Mouse (Mus musculus) heart, embryonic 11.5 days (tissue): ENCODE data around the gene Dnajb4. TPM values are rescaled to one million over a fixed set of nuclear protein-coding genes. Genes with fewer than 3 reads are reported as not detected.
"Not testable (repeated sequence)": the region's sequence is repeated elsewhere in the genome, so short reads cannot be mapped to it uniquely, and the experiment has no call there.

Experiments used
- ATAC-seq: fragments of 200-750 bp; cut with Nextera tagmentation; replicated peaks from 2 replicates; pipeline ENCODE4 v1.8.0; 2017; ENCODE audit warnings: moderate library complexity; ENCODE audit not compliant: insufficient number of reproducible peaks, low FRiP score, low TSS enrichment
- H3K27ac ChIP-seq: fragments of 300-500 bp; sonication (generic); 2 replicates; pipeline ENCODE4 v1.5.1; 2014; ENCODE audit warnings: mild to moderate bottlenecking, low read depth, low read length
- H3K27me3 ChIP-seq: fragments of 300-500 bp; sonication (generic); 2 replicates; pipeline ENCODE4 v1.6.1; 2014; ENCODE audit warnings: mild to moderate bottlenecking, low read length, mixed read lengths; ENCODE audit not compliant: control insufficient read depth, insufficient read depth
- H3K36me3 ChIP-seq: fragments of 300-500 bp; sonication (generic); 2 replicates; pipeline ENCODE4 v1.6.1; 2014; ENCODE audit warnings: mild to moderate bottlenecking, low read length, moderate library complexity, mixed read lengths; ENCODE audit not compliant: control insufficient read depth, insufficient read depth
- H3K4me1 ChIP-seq: fragments of 300-500 bp; sonication (generic); 2 replicates; pipeline ENCODE4 v1.6.1; 2014; ENCODE audit warnings: low read length; ENCODE audit not compliant: control insufficient read depth, insufficient read depth
- H3K4me2 ChIP-seq: fragments of 300-500 bp; sonication (generic); 2 replicates; pipeline ENCODE4 v1.6.1; 2014; ENCODE audit warnings: mild to moderate bottlenecking, moderate library complexity
- H3K4me3 ChIP-seq: fragments of 300-500 bp; sonication (generic); 2 replicates; pipeline ENCODE4 v1.5.1; 2014; ENCODE audit warnings: low read depth, low read length
- H3K9ac ChIP-seq: fragments of 300-500 bp; sonication (generic); 2 replicates; pipeline ENCODE4 v1.6.1; 2014; ENCODE audit warnings: mild to moderate bottlenecking, low read depth, low read length, moderate library complexity
- H3K9me3 ChIP-seq: fragments of 300-500 bp; sonication (generic); replicated peaks from 2 replicates; pipeline ENCODE4 v1.6.1; 2016; ENCODE audit warnings: low read length; ENCODE audit not compliant: control insufficient read depth
- WGBS: fragments of 180-500 bp; shearing (Covaris S2); extraction: QIAGEN DNeasy Blood & Tissue Kit; methylation state at CpG from one replicate; pipeline ENCODE4 v1.1.7; 2014; ENCODE audit not compliant: insufficient replicate concordance; 5-methylcytosine and 5-hydroxymethylcytosine counted together
- polyA plus RNA-seq: library from polyadenylated mRNA; unstranded; fragments of >200 nt; fragmentation: Nextera tagmentation; extraction: Ambion mirVana; gene quantifications from 2 replicates; pipeline ENCODE4 v1.2.1, GENCODE M21; 2014

The Dnajb4 gene
- polyA plus RNA-seq, 1 experiment from 2014 or later = 46.2 TPM

- H3K4me2 ChIP-seq = no peak overlapping the region
- no peaks in the 10 kb centered on the region for H3K27me3 ChIP-seq
- 68% methylated on average over 3 of the region's 3 CpGs for WGBS
- no peaks in the 10 kb centered on the region for H3K36me3 ChIP-seq
- no peak overlapping the region for H3K27ac ChIP-seq
- H3K4me3 ChIP-seq = no peak overlapping the region
- peaks cover 13% of the 10 kb centered on the region for H3K4me1 ChIP-seq
- H3K9ac ChIP-seq = no peak overlapping the region
- ATAC-seq = no peak
- H3K9me3 ChIP-seq = no peaks in the 10 kb centered on the region
Observed at GRCm38 (mm10) chr3:152142146-152142545, 68.0 kb downstream of the Dnajb4 start.

GRCm38 (mm10) chr3:152139308-152139707 lies 70.8 kb downstream of the Dnajb4 start:
- H3K27ac ChIP-seq, H3K4me2 ChIP-seq, H3K4me1 ChIP-seq, H3K27me3 ChIP-seq, ATAC-seq, H3K4me3 ChIP-seq, H3K36me3 ChIP-seq, H3K9ac ChIP-seq, H3K9me3 ChIP-seq: not testable (repeated sequence)
- WGBS = 88% methylated on average over 3 of the region's 3 CpGs

DNA sequence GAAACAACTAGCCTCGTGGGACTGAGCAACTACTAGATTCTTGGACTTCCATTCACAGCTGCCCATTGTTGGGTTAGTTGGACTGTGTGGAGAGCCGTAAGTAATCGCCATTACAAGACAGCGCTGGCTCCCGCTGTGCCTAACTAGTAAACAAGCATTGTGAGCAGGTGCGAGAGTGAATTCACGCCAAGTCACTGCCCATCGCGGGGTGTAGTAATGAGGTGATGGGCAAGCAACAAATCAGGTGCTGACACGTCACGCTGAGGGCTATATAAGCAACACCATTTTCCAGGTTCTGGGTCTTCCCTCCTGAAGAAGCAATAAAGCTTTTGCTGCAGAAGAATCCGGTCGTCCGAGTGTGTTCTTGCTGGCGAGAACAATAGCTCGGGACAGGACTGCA lies 74.0 kb downstream of the Dnajb4 start:
- not testable (repeated sequence) for H3K9ac ChIP-seq, H3K4me3 ChIP-seq, H3K9me3 ChIP-seq, H3K4me2 ChIP-seq, H3K36me3 ChIP-seq, H3K27ac ChIP-seq, ATAC-seq, H3K27me3 ChIP-seq
- WGBS = 87% methylated on average over 16 of the region's 16 CpGs
- peaks cover 12% of the 10 kb centered on the region for H3K4me1 ChIP-seq

DNA sequence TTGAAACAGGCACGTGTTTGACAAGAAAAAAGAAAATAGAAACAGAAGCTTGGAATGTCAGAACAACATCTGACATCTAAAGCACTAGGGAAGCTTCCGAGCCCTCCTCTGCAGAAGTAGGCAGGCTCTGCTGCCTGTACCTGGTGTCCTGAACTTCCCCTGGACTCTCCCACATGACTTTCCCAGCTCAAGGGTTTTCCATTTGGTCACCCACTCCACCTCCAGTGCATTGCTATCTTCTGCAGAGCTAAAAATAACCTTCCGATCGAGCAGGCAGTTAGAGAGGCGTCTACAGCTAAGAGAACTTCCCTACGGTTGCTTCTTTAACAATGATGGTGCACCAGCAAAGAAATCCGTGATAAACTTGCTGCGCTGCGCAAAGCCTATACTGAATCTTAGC lies 76.5 kb downstream of the Dnajb4 start:
- ATAC-seq = peak; percentile 80
- Histone ChIP-seq H3K36me3 (no peaks in the 10 kb centered on the region), H3K27me3 (no peaks in the 10 kb centered on the region), H3K9ac (no peak overlapping the region; the same call in 1 of the 2 replicates), H3K4me1 (peaks cover 12% of the 10 kb centered on the region), H3K4me3 (no peak overlapping the region), H3K4me2 (peak overlapping the region; percentile 40), H3K9me3 (no peaks in the 10 kb centered on the region), H3K27ac (peak overlapping the region; percentile 73)
- 26% methylated on average over 9 of the region's 9 CpGs for WGBS

DNA sequence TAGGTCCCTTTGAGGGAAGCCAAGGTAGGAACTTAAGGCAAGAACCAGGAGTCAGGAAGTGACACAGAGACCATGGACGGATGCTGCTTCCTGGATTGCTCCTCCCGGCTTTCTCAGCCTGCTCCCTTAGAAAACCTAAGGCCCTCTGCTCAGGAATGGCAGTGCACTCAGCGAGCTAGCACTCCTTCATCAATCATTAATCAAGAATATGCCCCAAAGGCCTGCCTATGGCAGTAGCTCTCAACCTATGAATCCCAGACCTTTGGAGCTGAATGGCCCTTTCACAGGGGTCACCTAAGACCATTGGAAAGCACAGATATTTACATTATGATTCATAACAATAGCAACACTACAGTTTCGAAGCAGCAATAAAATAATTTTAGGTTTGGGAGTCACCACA lies 79.1 kb downstream of the Dnajb4 start:
- WGBS = 78% methylated on average over 4 of the region's 4 CpGs
- no peak overlapping the region for H3K27ac ChIP-seq

GRCm38 (mm10) chr3:152129426-152129825 lies 80.7 kb downstream of the Dnajb4 start:
- H3K27me3 ChIP-seq, ATAC-seq, H3K4me3 ChIP-seq, H3K4me2 ChIP-seq, H3K36me3 ChIP-seq, H3K9ac ChIP-seq, H3K9me3 ChIP-seq, H3K4me1 ChIP-seq, H3K27ac ChIP-seq: not testable (repeated sequence)
- WGBS = 93% methylated on average over 4 of the region's 4 CpGs

More for the DNA sequence above, 79.1 kb downstream of the Dnajb4 start:
- ATAC-seq = no peak
- Histone ChIP-seq H3K4me1 (peaks cover 6% of the 10 kb centered on the region; the same call in 1 of the 2 replicates), H3K36me3 (no peaks in the 10 kb centered on the region; the same call in 1 of the 2 replicates), H3K4me2 (no peak overlapping the region), H3K9ac (no peak overlapping the region), H3K27me3 (no peaks in the 10 kb centered on the region), H3K4me3 (no peak overlapping the region), H3K9me3 (no peaks in the 10 kb centered on the region)

DNA sequence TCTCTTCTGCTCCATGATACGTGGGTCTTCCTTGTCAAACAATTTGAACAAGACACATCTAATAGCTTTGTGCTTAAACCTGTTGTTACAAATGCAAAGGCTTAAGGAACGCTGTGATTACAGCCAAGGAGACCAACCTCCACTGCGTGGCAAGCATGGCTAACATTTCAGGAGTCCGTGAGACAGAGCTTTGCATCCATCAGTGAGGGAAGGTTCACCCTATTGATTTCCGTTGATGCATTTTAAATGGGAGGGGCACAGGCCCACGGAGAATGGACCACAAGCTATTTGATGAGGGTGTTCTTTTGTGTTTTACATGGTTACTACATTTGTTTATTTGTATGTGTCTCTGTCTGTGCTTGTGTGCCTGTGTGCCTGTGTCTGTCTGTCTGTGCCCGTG lies 81.5 kb downstream of the Dnajb4 start:
- WGBS = 82% methylated on average over 7 of the region's 7 CpGs
- ATAC-seq = no peak
- no peaks in the 10 kb centered on the region for H3K9me3 ChIP-seq
- H3K4me3 ChIP-seq = no peak overlapping the region
- peaks cover 4% of the 10 kb centered on the region; the same call in 1 of the 2 replicates for H3K4me1 ChIP-seq
- no peak overlapping the region for H3K4me2 ChIP-seq
- no peak overlapping the region for H3K9ac ChIP-seq
- no peaks in the 10 kb centered on the region; the same call in 1 of the 2 replicates for H3K36me3 ChIP-seq
- H3K27me3 ChIP-seq = no peaks in the 10 kb centered on the region
- H3K27ac ChIP-seq = no peak overlapping the region

Other genes starting within 250 kb of the Dnajb4 start
- gene Gipc2, start 44.1 kb downstream of the Dnajb4 start, polyA plus RNA-seq = 3.8 and 4.4 TPM in 2 replicates
- 158 TPM in 2 replicates for gene Fubp1, start 120 bp upstream of the Dnajb4 start, polyA plus RNA-seq
- 165 and 210 TPM in 2 replicates for gene Nexn, start 56.0 kb upstream of the Dnajb4 start, polyA plus RNA-seq
- 12.8 and 16.7 TPM in 2 replicates for gene Miga1, start 130.1 kb upstream of the Dnajb4 start, polyA plus RNA-seq
- gene Usp33, start 136.2 kb upstream of the Dnajb4 start, polyA plus RNA-seq = 31.9 and 35.1 TPM in 2 replicates
- gene Zzz3, start 185.2 kb upstream of the Dnajb4 start, polyA plus RNA-seq = 43.0 and 46.6 TPM in 2 replicates